Mouse (Mus musculus): ENCODE measurements around the gene Aym1.
"Not testable (repeated sequence)": the region's sequence is repeated elsewhere in the genome, so short reads cannot be mapped to it uniquely, and the experiment has no call there.

The Aym1 gene

DNA sequence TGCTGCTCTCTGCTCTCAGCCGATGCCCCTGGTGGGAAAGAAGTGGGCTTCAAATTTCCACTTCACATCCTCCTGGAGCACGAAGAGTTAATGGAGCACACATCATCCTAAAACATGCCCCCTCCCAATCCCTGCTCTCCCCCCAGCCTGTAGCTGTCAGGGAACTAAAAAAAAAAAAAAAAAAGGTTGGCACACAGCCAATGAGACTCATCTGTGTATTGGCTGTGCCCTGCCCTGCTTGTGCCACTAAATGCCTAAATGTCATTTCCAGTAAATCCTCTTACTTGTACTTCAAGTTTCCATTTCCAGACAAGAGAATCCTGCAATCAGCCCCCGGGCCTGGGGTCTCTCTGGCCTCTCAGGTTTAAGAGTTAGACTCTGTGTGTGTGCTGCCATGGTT lies 562 bp downstream of the Aym1 start:
- no peak for DNase-seq

DNA sequence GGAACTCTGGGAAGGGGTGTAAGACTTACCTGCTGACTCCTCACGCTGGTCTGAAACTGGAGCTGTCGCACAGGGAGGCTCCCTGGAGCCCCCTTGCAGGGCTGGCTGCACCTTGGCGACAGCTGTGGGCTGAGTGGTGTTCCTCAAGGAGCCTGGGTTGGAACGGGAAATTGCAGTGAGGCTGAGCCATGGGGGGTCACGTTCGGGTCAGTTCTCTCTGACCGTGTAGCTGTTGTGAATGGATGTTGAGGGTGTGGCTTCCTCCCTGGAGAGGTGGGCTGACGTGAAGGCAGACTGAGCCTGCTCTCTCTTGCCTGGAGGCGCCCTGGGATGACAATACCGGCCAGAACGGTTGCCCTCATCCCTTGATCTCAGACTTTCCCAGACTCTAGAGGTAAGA lies 1.7 kb downstream of the Aym1 start:
- no peak for DNase-seq

DNA sequence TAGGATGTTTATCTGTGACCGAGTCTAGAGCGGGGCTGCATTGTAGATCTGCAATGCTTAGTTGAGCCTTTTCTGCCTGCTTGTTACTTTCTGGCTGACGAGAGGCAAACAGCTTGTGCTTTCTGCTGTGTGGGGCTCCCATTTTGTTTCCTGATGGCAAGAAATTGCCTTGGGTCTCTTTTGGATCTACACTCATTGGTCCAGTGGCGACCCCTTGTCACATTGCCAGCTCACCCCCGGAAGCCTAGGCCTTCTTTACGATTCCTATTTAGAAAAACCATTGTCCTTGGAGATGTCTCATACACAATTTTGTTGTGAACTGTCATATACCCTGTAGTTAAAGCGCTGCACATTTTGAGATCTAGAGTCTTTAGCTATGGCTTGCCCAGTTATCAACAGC lies 4.2 kb downstream of the Aym1 start:
- no peak for DNase-seq

DNA sequence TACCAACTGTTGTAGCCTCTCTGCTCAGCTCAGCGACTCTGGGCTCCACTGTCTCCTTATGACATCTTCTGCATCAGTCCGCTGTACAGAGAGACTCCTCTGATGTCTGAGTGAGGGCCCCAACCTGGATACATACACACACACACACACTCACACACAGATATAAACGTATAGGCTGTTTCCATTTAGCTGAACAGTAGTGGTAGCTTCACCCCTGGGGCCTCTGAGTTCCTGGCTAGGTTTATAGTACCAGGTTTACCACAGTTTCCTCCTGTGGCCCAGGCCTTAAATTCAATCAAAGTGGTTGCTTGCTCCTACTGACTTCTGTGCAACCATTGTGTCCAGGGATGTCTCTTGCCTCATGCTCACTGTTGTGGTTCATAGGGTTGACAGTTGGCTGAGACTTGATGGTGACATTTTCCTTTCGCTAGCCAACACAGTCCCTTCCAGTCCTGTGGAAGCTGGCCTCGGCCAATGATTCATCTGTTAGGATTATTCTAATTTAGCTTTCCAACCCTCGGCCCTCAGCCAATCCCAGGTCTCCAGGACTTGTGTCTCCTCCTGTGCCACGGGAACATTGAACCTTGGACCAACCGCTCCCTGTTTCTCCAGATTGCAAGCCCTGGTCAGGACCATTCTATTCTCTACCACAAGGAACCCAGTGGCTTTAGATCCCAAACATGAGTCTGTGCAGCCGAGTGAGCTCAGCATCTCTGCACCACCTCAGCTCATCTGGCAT lies 5.3 kb downstream of the Aym1 start:
- DNase-seq = no peak

DNA sequence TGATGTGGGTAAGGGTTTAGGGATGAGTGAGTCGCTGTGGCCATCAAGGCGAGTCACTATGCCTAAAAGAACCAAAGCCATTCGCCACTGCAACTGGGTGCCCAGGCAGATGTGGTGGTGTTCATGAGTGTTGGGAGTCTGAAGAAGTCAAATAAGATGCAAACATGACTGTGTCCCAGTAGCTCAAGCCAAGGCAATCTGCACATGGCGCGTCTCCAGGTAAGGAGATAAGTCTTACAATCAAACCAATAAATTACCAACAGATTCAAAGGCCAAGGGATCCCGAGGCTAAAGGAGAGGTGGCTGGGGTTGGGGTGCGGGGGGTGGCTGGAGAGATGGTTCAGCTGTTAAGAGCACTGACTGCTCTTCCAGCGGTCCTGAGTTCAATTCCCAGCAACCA lies 6.1 kb downstream of the Aym1 start:
- DNase-seq = no peak

DNA sequence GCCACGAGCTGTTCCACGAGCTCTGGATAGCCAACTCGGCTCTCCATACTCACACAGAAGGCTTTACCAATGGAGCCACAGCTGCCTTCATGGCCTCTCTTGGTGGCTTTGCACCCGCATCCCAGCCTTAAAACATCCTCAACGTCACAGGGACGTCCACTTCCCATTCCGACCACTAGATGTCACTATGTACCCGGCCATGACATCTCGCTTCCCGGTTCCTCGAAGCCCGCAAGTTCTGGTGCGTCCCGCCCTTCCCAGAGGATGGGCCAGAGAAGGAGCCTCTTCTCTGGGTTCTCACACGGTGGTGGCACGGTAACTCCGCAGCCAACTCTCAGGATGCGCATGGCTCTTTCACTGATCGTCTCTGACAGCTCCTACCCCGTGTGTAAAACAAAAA lies 8.8 kb downstream of the Aym1 start:
- DNase-seq = peak; percentile 79

DNA sequence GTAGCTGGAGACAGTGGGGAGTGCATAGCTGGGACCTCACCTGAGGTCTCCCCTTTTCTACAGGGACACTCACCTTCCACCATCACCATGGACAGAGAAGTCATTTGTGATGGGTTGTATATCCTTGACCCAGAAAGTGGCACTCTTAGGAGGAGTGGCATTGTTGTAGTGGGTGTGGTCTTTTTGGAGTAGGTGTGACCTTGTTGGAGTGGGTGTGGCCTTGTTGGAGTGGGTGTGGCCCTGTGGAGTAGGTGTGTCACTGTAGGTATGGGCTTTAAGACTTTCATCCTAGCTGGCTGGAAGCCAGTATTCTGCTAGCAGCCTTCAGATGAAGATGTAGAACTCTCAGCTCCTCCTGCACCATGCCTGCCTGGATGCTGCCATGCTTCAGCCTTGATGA lies 10.6 kb downstream of the Aym1 start:
- not testable (repeated sequence) for DNase-seq

DNA sequence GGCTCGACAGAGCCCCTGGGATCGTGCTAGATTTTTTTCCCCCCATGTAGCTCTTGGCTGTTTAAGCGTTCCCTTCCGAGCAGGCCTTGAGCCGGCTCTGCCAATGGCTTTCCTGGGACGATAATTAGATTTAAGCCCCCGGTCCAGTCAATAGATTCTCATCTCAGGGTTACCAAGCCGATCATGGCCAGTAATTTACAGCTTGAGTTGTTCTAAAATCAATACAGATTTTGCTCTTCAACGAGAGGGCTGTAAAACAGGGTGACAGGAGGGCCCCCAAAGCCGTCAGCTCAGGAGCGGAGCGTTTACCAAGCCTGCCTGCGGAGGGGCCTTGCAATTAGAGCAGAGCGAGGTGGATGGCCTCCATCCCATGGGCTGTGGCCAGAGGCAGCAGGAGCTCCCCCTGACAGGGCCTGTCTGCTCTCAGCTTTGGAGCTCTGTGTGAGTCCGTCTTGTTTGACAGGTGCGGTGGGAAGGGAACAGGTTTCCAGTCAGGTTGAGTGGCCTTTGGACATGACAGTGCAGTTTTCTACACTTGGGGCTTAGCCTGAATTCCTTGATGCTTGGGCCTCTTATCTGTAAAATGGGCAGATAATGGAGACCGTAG lies 12.3 kb downstream of the Aym1 start:
- DNase-seq = no peak

DNA sequence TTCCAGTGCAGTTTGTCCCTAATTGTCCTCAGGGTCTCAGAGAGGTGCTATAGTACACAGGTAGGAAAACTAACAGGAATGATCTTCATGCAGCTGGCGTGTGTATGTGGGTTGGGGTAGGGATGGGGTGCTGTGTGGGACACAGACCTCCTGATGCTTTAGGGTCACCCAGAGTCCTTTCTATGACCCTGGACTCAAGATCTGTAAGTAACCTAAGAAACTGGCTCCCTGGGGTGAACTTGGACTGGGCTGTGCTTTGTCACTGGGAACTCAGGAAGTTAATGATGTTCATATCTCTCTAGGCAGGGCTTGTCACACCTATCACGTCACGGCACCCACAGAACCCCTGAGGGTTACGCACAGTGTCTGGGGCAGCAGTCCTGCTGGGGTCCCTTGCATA lies 15.4 kb downstream of the Aym1 start:
- no peak for DNase-seq

DNA sequence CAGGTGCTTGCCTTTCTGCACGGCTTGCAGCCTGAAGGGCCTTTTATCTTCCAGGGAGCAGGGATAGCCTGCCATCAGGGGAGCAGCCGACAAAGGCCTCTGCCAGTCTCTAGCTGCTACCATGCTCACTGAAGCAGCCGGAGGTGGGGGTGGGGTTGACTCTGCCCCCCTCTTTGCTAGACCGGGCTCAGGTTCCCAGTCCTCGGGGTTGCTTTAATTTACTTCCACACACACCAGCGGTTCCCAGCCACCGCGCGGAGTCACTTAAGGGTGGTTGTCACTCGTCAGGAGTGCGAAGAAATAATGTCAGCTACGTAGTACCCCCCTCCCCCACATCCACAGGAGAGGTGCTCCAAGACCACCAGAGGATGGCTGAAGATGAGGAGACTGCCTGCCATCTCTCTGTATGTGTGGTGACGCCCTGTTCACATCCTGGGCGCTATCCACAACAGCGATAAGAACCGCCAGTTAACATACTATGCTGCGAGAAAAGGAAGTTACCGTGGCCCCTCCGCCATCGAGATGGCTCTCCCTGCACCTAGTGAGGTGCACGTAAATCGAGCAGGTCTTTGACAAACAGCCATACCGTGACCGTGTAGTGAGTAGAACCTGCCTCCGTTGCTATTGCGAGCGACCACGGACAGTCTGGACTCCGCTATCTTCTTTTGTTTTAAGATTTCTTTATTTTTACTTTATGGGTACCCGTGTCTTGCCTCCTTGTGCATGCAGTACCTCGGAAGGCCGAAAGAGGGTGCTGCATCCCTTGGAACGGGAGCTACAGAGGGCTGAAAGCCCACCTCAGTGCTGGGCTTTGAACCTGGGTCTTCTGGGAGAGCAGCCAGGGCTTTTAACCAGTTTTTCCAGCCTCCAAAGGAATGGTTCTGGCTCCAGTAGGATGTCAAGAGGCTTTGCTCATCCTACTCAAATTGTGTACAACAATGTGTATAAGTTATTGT lies 16.2 kb downstream of the Aym1 start:
- peak; percentile 53 for DNase-seq

DNA sequence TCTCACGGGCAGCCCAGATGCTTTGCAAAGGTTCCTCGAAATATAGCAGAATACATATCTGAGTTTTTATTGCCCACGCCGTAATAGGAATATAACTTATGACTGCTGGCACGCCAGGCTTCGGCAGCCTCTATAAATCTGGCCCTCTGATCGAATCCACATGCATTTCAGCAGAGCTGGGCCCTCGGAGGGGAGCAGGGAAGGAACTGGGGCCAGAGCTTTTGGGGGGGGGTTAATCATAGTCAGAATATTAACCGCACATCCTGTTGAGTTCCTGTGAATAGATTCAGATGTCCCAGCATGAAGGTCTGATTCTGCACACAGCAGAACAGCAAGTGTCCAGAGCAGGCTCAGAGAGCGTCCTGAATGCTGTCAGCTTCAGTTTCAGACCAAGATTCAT lies 17.2 kb downstream of the Aym1 start:
- DNase-seq = no peak

DNA sequence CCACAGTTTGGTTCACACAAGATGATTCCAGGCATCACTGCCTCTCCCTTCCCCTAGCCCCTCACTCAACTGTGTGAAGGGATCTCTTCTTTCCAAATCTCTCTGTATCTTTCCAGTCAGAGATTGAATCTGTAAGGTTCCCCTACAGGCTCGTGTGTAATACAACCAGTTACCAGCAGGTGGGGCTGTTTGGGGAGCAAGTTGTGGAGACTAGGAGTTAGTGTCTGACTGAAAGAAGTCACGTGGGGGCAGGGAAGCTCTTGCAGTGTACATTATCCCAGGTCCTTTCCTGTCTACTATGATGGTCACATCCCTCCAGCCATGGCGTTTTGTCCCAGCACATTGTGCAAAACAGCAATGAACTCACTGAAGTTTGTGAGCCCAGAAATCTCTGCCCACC lies 18.7 kb downstream of the Aym1 start:
- DNase-seq = peak; percentile 61

DNA sequence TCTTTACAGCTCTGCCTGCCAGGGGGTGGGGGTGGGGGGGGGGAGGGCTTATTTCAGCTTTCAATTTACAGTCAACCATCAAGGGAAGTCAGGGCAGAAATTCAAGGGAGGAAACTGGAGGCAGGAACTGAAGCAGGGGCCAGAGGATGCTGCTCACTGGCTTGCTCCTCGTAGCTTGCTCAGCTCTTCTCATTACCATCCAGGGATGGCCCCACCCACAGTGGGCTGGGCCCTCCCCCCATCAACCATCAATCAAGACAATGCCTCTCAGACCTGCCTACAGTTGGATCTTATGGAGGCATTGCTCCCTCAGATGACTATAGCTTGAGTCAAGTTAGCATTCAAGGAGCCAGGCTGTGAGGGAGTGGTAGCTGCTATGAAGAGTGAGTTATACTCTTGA lies 19.2 kb downstream of the Aym1 start:
- no peak for DNase-seq

DNA sequence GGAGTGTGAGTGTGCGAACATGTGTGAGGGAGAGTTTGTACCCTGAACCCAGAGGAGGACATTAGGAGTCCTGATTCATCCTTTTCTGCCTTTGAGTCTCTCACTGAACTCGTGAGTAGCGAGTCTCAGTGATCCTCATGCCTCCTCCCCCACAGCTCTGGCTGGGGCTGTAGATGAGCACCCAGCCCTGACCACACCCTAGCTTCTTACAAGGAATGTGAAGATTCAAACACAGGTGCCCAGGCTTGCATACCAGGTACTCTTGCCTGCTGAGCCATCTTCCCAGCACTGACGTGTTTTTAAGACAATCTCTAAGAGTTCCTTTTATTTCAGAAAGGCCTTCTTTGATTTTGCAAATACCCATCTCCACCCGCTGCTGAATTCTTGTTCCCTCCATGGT lies 22.3 kb downstream of the Aym1 start:
- no peak for DNase-seq

DNA sequence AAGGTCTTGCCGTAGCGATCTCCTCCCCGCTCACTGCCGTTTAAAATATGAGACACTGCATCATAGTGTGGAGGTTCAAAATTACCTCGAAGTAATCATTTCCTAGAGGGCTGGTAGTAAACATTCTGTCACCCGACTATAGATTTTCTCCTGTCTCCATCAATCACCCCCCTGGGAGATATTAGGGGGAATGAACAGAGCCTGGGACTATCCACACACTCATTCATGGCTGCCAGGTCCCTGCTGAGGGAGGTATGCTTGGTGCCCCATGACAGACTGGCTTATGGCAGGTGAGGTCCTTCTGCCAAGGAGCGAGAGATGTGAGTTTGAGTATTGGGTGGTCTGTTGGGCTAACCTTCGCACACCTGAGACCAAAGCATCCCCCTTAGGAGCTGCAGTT lies 23.5 kb downstream of the Aym1 start:
- DNase-seq = no peak

DNA sequence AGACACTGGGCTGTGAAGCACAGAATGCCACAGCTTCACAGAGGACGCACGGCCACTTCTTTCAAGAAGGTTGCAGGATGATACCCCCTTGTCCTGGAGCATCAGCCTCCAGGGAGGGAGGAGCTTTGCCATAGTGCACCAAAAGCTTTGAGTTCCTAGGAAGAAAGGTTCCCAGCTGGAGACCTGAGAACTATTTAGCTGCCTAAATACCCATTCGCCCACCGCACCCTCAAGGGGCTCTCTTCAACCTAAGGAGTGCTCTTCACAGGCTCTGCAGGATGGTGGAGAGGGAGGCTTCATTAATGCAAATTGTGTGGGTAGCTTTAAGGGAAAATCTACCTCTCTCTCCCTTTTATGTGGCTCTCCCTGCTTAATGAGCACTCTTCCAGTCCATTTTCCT lies 25.5 kb downstream of the Aym1 start:
- no peak for DNase-seq

DNA sequence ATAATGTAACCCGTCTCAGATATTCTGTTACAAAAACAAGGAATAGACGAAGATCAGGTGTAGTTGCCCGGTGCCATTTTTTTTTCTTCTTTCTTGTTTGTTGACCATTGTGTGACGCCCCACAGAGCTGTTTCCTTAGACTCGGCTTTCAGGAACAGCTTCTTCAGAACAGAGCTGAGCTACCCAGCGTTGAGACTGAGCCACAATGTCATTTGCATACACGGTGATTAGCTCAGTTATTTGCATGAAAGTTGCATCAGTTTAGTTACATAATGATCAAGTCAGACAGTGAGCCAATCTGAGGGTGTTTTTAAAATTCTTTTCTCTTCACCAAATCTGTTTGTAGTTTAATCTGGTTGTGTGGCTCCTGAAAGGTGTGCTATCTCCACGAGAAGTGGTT lies 36.7 kb downstream of the Aym1 start:
- no peak for DNase-seq

DNA sequence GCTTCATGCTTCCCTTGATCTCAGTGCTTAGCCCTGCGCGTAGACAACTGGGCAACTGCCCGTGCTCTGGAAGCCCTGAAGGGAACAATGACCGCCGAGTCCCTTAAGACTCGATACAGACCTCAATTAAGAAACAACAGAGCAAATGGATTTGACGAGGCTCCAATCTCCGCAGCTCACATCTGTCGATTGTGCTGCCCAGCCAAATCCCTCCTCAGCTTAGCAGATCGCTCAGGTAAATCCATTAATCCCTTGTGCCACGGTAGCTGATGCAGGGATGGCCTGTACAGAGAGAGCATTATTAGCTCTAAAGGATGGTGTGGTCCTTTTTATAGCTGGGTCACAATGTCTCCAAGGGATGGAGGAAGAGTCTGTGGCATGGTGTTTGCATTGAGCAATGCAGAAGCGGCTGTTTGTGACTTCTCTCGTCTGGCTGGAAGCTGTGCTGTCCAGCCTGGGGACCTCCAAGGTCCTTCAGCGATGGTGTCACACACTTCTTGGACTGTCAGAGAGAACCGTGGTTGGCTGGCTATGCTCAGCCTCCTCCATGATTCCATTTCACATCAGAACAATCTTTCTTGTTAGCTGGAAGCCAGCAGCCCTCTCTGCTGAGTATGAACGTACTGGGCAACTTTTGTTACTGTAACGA lies 39.3 kb downstream of the Aym1 start:
- DNase-seq = no peak

DNA sequence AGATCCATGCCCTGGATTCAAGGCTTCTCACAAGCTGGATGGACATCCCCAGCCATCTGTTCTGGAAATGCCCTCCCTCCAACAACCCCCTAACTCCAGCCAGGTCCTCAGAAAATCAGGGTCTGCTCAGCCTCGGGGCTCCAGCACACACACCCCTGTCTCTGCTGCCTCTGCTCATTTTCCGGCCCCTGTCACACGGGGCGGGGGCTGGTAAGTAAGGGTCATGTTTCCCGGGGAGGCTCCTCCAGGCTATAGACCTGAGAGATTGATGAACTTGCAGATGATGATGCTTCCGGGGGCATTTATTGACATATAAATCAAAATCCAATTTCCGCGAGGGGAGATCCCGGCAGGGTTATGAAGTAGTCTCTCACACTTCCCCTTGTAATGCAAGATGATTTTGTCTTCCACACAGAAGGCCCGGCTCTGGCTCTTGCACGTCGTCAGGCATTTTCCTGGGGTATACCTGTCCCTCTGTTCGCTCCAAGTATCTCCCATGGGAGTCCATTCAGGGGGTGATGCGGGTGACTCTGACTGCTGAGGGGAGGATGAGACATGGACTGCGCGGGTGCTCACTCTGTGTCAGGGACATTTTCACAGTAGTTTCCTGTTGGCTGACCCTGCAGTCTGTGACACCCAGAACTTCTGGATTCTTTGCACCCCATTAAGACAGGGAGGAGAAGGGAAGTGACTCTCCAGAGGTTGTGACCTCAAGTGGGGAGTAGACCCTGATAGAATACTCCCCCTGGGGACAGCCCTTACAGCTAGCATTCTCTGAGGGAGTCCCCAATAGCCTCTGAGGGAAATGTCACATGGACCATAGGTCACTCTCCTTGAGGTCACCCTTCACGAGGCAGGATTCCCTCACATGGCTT lies 40.6 kb downstream of the Aym1 start:
- DNase-seq = no peak

DNA sequence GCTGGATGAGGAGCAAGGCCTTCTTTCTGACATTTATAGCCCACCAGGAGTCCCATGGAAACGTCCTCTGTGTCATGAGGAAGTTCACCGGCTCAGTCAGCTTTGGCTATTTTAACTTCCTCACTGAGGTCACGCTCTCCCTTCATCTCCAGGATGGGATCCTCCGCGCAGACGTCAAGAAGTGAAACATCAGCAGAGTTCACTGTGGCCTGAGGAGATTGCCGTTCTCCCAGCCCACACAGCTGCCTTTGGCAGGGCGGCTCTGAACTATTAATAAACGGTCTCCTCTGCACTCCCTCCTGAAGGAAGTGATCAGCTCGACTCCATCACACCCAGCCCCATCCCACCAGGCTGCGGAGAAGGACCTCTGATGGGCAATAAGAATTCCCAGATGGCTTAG lies 45.6 kb downstream of the Aym1 start:
- DNase-seq = no peak

DNA sequence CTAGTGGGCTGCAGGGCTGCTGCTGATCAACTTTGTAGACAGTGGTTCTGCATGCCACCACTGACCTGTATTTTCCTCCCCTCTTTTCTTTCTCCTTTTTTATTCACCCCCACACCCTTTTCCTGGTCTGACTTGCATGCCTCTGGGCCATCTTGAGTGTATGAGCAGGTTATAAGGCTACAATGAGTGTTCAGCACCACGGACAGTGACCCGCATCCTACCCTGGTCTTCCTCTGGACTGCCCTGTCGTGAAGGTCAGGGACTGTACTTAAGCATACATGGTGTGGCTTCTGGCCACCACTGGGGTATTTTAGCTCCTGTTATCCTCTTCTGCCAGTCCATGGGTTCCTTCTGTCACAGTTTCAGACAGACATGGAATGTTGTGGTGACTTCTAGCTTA lies 50.3 kb downstream of the Aym1 start:
- peak; percentile 53 for DNase-seq

Measured in lung, postnatal 14 days (tissue).